Mouse (Mus musculus): ENCODE results near the gene Cbx4. TPM values are rescaled to one million over a fixed set of nuclear protein-coding genes. Genes with fewer than 3 reads are reported as not detected.
A peak's percentile ranks its signal among the peaks of the same experiment; 100 is the strongest.

Gene Cbx4
- polyA plus RNA-seq, 1 experiment from 2014 or later, result 9.9 TPM

DNA sequence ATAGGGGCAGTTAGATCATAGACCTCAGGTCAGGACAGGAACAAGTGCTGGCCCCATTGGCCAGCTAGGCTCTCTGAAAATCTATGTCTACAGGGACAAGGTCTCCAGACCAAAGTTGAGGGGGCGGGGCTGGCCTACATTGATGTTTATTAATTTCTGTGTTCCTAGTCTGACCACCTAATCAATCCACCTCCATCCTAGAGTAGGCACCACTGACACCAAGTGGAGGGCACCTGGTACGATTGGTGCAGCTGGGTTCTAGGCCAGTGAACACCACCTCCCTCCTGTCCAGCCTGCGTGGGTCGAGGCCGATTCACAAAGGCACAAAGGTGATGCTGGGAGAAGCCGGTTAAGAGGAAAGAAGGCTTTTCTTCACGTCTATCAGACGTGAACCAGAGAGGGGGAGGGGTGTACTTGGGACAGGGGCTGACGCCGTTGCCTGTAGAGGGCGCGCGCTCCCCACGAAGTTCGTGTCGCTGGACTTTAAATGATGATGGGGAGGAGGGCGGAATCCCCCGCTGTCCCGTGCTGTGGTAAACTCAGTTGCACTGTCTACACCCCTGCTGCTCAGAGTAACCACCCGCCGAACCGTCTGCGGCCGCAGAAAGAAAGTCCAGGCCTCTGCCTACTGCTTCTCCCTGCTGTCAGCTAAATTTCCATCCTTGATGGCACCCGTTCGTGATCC is 52.0 kb downstream of the Cbx4 start:
- Histone ChIP-seq H3K4me1 (peaks cover 50% of the 10 kb centered on the region), H3K27me3 (peaks cover 61% of the 10 kb centered on the region), H3K4me3 (replicated peaks) (peak overlapping the region; percentile 32), H3K27ac (no peak overlapping the region), H3K4me2 (peak overlapping the region; percentile 56), H3K9me3 (replicated peaks) (no peaks in the 10 kb centered on the region), H3K9ac (no peak overlapping the region), H3K36me3 (peaks cover 27% of the 10 kb centered on the region)
- 2% methylated on average over 26 of the region's 26 CpGs for whole genome bisulfite sequencing
- peak; percentile 30; the same call in 1 of the 2 replicates for ATAC-seq (replicated peaks; ENCODE audit: low FRiP score)

Other genes with a start within 250 kb of the Cbx4 start
- gene Rbfox3, start 174.6 kb downstream of the Cbx4 start, polyA plus RNA-seq (2015; fragmentation: Nextera tagmentation; extraction: Ambion mirVana), result 0.32 and 0.79 TPM in 2 replicates
- gene Enpp7, start 98.0 kb downstream of the Cbx4 start, polyA plus RNA-seq (2015; fragmentation: Nextera tagmentation; extraction: Ambion mirVana), result not detected in 2 replicates
- gene Cbx2, start 63.3 kb downstream of the Cbx4 start, polyA plus RNA-seq (2015; fragmentation: Nextera tagmentation; extraction: Ambion mirVana), result 38.9 and 40.7 TPM in 2 replicates
- 9.8 and 10.3 TPM in 2 replicates for gene Cbx8, start 45.3 kb downstream of the Cbx4 start, polyA plus RNA-seq (2015; fragmentation: Nextera tagmentation; extraction: Ambion mirVana)
- 12.8 and 15.0 TPM in 2 replicates for gene Tbc1d16, start 142.3 kb upstream of the Cbx4 start, polyA plus RNA-seq (2015; fragmentation: Nextera tagmentation; extraction: Ambion mirVana)
- gene Ccdc40, start 142.4 kb upstream of the Cbx4 start, polyA plus RNA-seq (2015; fragmentation: Nextera tagmentation; extraction: Ambion mirVana), result 4.6 and 6.5 TPM in 2 replicates
- 53.9 and 64.8 TPM in 2 replicates for gene Gaa, start 181.7 kb upstream of the Cbx4 start, polyA plus RNA-seq (2015; fragmentation: Nextera tagmentation; extraction: Ambion mirVana)
- 383 and 393 TPM in 2 replicates for gene Eif4a3, start 213.9 kb upstream of the Cbx4 start, polyA plus RNA-seq (2015; fragmentation: Nextera tagmentation; extraction: Ambion mirVana)
- 0.23 and 0.46 TPM in 2 replicates for gene Card14, start 221.5 kb upstream of the Cbx4 start, polyA plus RNA-seq (2015; fragmentation: Nextera tagmentation; extraction: Ambion mirVana)